Mouse (Mus musculus) megakaryocyte, embryonic 14.5 days (primary cell): ENCODE measurements around the gene Kif12.

ENCODE experiments used
- FLI1 ChIP-seq: IDR thresholded peaks from 2 replicates; pipeline ENCODE4 v1.6.1; 2012; ENCODE audit warnings: low read length, inconsistent platforms, mixed read lengths
- GATA1 ChIP-seq: IDR thresholded peaks from 3 replicates; pipeline ENCODE4 v1.6.1; 2012; ENCODE audit warnings: mixed read lengths, low read length, inconsistent platforms, borderline replicate concordance

DNA sequence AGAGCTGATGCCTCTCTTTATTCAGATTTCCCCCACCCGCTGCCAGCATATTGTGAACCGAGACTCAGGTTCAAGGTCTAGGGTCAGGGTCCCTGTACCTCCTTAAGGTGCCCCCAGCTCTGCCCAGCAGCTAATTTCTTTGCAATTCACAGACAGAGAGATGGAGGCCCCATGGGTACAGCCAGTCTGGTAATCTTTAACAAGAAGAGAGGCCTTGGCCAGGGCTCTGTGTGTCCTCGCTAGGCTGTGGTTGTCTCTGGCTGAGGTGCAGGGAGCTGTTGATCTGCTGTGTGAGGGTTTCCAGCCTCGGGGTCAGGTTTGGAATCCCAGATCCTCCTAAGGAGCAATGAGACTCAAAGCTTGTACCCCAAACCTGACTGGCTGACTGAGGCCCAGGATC, 6.3 kb downstream of the Kif12 start:
- TF ChIP-seq GATA1 (no peak), FLI1 (no peak)
